In the genomic region with DNA sequence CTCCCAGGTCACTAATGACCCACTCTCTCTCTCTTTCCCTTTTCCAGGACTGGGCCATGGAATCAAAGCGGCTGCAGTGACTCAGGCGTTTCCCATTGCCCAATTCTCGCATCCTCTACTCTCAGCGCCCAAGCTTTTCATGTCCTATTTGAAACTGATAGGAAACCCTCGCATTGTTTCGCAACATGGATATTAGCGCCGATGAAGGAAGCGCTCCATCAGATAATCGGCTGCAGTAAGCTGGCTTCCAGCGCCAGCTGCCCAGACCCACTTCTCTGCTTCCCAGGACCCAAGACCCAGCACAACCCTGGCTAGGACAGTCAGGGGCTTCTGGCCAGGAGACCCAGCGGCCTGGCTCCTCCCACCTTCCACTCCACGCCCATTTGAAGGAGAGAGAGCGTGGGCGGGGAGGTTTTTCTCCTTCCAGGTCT, we compare ENCODE assay signal across 9 mouse cellular contexts. TPM values are rescaled to one million over a fixed set of nuclear protein-coding genes. Genes with fewer than 3 reads are reported as not detected.
DNase-seq lines count a peak whose midpoint lies in the region; ATAC-seq lines count a peak whose summit lies in the region.
"Had no signal": no experiment of that assay in that cellular context is flagged by ENCODE, and none has a peak within 500 bp of the region (broad histone marks: within the 10 kb centered on the region; RNA-seq: fewer than 3 reads in every experiment).

No protein-coding gene starts in this region.

- H3K9me3 ChIP-seq in neural tube, embryonic 11.5 days (ENCODE audit: control insufficient read depth, low read length), result no peaks in the 10 kb centered on the region
- H3K9me3 ChIP-seq in forebrain, embryonic 16.5 days (ENCODE audit: control insufficient read depth, low read length), result no peaks in the 10 kb centered on the region
- no peaks in the 10 kb centered on the region for H3K9me3 ChIP-seq in kidney, embryonic 14.5 days (ENCODE audit: control insufficient read depth, low read length)

- H3K9ac ChIP-seq in neural tube, embryonic 11.5 days (ENCODE audit: low read length), result no peak overlapping the region
- peak overlapping the region; percentile 47 for H3K9ac ChIP-seq in forebrain, embryonic 16.5 days (replicated peaks; ENCODE audit: low read depth, low read length)
- H3K9ac ChIP-seq in kidney, embryonic 14.5 days (ENCODE audit: low read depth, low read length), result no peak overlapping the region; the same call in 1 of the 2 replicates

- 0 out of 2 replicates have a peak, but pooled peaks cover 2% of the 10 kb centered on the region for H3K27me3 ChIP-seq in neural tube, embryonic 11.5 days (ENCODE audit: control insufficient read depth, insufficient read depth, low read length)
- H3K27me3 ChIP-seq in forebrain, embryonic 16.5 days (replicated peaks; ENCODE audit: control insufficient read depth, insufficient read depth, low read length), result no peaks in the 10 kb centered on the region
- no peaks in the 10 kb centered on the region for H3K27me3 ChIP-seq in kidney, embryonic 14.5 days (ENCODE audit: control insufficient read depth, insufficient read depth, low read length)

- H3K4me1 ChIP-seq in neural tube, embryonic 11.5 days (ENCODE audit: control insufficient read depth, insufficient read depth, low read length), result no peaks in the 10 kb centered on the region
- peaks cover 22% of the 10 kb centered on the region for H3K4me1 ChIP-seq in forebrain, embryonic 16.5 days (replicated peaks; ENCODE audit: control insufficient read depth, insufficient read depth, low read length)
- peaks cover 13% of the 10 kb centered on the region for H3K4me1 ChIP-seq in kidney, embryonic 14.5 days (ENCODE audit: control insufficient read depth, insufficient read depth, low read length)

- no peak overlapping the region for H3K27ac ChIP-seq in neural tube, embryonic 11.5 days (ENCODE audit: low read depth, low read length)
- no peak overlapping the region for H3K27ac ChIP-seq in forebrain, embryonic 16.5 days (ENCODE audit: low read length)
- no peak overlapping the region for H3K27ac ChIP-seq in kidney, embryonic 14.5 days (ENCODE audit: low read depth, low read length)
- H3K27ac ChIP-seq: macrophage had no signal

- peak; percentile 42 for DNase-seq in neural tube, embryonic 11.5 days (ENCODE audit: low spot score)
- DNase-seq in neural tube, embryonic 10.5 days (ENCODE audit: extremely low spot score, low spot score), result no peak
- DNase-seq in lung, postnatal 25 days (ENCODE audit: low spot score), result peak; percentile 80
- no peak for DNase-seq in frontal cortex, postnatal 14 days (ENCODE audit: low spot score in 2 of 2)
- no peak for DNase-seq in urinary bladder, postnatal 25 days (ENCODE audit: low spot score)

- ATAC-seq in neural tube, embryonic 11.5 days (ENCODE audit: insufficient read depth, low FRiP score, low TSS enrichment), result no peak
- peak; percentile 18; the same call in 1 of the 2 replicates for ATAC-seq in forebrain, embryonic 16.5 days
- 0 out of 2 replicates have a peak, but pooled peaks have one; percentile 44 for ATAC-seq in kidney, embryonic 14.5 days (ENCODE audit: low FRiP score, low TSS enrichment)
- no peak for ATAC-seq in megakaryocyte-erythroid progenitor cell, adult 5-6 weeks (replicated peaks; ENCODE audit: low FRiP score, low TSS enrichment, poor library complexity, severe bottlenecking)

- 37% methylated on average over 15 of the region's 15 CpGs for WGBS in neural tube, embryonic 11.5 days
- 27% methylated on average over 15 of the region's 15 CpGs for WGBS in forebrain, embryonic 16.5 days
- 27% methylated on average over 15 of the region's 15 CpGs for WGBS in kidney, embryonic 14.5 days

- H3K4me3 ChIP-seq in neural tube, embryonic 11.5 days (ENCODE audit: low read depth, low read length), result no peak overlapping the region
- peak overlapping the region; percentile 32 for H3K4me3 ChIP-seq in forebrain, embryonic 16.5 days (replicated peaks; ENCODE audit: low read length)
- peak overlapping the region; percentile 21; the same call in 1 of the 2 replicates for H3K4me3 ChIP-seq in kidney, embryonic 14.5 days (ENCODE audit: low read length)

- H3K36me3 ChIP-seq in neural tube, embryonic 11.5 days (ENCODE audit: control insufficient read depth, insufficient read depth, low read length), result no peaks in the 10 kb centered on the region
- H3K36me3 ChIP-seq in forebrain, embryonic 16.5 days (ENCODE audit: control insufficient read depth, insufficient read depth), result no peaks in the 10 kb centered on the region
- H3K36me3 ChIP-seq in kidney, embryonic 14.5 days (ENCODE audit: control insufficient read depth, insufficient read depth, low read length), result no peaks in the 10 kb centered on the region

- peak overlapping the region; percentile 13; the same call in 1 of the 2 replicates for H3K4me2 ChIP-seq in neural tube, embryonic 11.5 days (ENCODE audit: low read depth)
- H3K4me2 ChIP-seq in forebrain, embryonic 16.5 days (ENCODE audit: low read length), result peak overlapping the region; percentile 49
- H3K4me2 ChIP-seq in kidney, embryonic 14.5 days (replicated peaks; ENCODE audit: low read depth, low read length), result peak overlapping the region; percentile 35

RNA-seq across cellular contexts. Expression of a gene that starts 51.9 kb away (rescaled TPM):
- polyA plus RNA-seq in neural tube, embryonic 11.5 days (2014; fragmentation: Nextera tagmentation; extraction: Ambion mirVana), result 301 and 345 TPM in 2 replicates
- polyA plus RNA-seq in forebrain, embryonic 16.5 days (2015; fragmentation: Nextera tagmentation; extraction: Ambion mirVana), result 273 and 275 TPM in 2 replicates
- 294 and 402 TPM in 2 replicates for polyA plus RNA-seq in kidney, embryonic 14.5 days (2014; fragmentation: Nextera tagmentation; extraction: Ambion mirVana)
- 123 and 137 TPM in 2 replicates for total RNA-seq in megakaryocyte-erythroid progenitor cell, adult 5-6 weeks (2014; fragmentation: Nextera tagmentation)
- total RNA-seq in megakaryocyte-erythroid progenitor cell, adult 5-6 weeks (2017), result 183 and 205 TPM in 2 replicates

RNA-seq across cellular contexts. Expression of a gene that starts 57.5 kb away (rescaled TPM):
- 8.3 and 8.9 TPM in 2 replicates for polyA plus RNA-seq in neural tube, embryonic 11.5 days (2014; fragmentation: Nextera tagmentation; extraction: Ambion mirVana)
- polyA plus RNA-seq in forebrain, embryonic 16.5 days (2015; fragmentation: Nextera tagmentation; extraction: Ambion mirVana), result 1.8 TPM in 2 replicates
- 27.2 and 44.6 TPM in 2 replicates for polyA plus RNA-seq in kidney, embryonic 14.5 days (2014; fragmentation: Nextera tagmentation; extraction: Ambion mirVana)
- total RNA-seq in megakaryocyte-erythroid progenitor cell, adult 5-6 weeks (2014; fragmentation: Nextera tagmentation), result 101 and 116 TPM in 2 replicates
- total RNA-seq in megakaryocyte-erythroid progenitor cell, adult 5-6 weeks (2017), result 37.4 and 48.8 TPM in 2 replicates

Comparison
In these comparisons a context has a peak if more than half of its experiments do, and no peak if none do; other contexts are left out.
1. DNase-seq: peak in neural tube, embryonic 11.5 days (single experiment) and lung, postnatal 25 days (single experiment); none in neural tube, embryonic 10.5 days (single experiment), frontal cortex, postnatal 14 days (0 of 2) and urinary bladder, postnatal 25 days (single experiment).
2. ATAC-seq: peak in forebrain, embryonic 16.5 days (single experiment) and kidney, embryonic 14.5 days (single experiment); none in neural tube, embryonic 11.5 days (single experiment) and megakaryocyte-erythroid progenitor cell, adult 5-6 weeks (single experiment).
3. Peak in every context shown above with its lines, with median percentiles within 50 percentile points of each other: H3K4me2 ChIP-seq.